Mouse (Mus musculus) stomach, postnatal 0 days (tissue): Measurements from ENCODE around the gene Kremen1.

Experiments used
- CTCF ChIP-seq: IDR thresholded peaks from 2 replicates; pipeline ENCODE4 v1.5.1; 2016; ENCODE audit warnings: antibody characterized with exemption, low read depth, mild to moderate bottlenecking, moderate library complexity
- EP300 ChIP-seq: optimal IDR thresholded peaks from 2 replicates; pipeline ENCODE3; 2016; ENCODE audit warnings: antibody characterized with exemption

DNA sequence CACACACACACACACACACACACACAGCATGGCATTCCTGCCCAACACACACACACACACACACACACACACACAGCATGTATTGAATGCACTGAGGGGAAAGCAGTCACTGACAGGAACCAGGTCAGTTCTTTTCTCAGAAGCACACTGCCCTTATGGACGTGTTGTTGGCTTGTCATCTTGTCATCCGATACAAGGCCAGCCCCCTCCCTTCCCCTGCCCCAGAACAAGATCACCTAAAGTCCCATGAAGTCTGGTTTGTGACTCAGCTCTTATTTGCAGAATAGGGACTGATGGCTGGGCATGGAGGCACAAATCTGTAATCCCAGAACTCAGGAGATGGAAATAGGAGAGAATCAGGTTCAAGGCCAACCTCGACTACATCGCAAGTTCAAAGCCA, 78.5 kb downstream of the Kremen1 start:
- TF ChIP-seq CTCF (no peak), EP300 (no peak)
